Mouse (Mus musculus) lung, adult 2 months (tissue): ENCODE data around the gene Ppp1r9b.

Experiments
- CTCF ChIP-seq: fragments of 200-500 bp; IDR thresholded peaks from 2 replicates; pipeline ENCODE4 v1.5.1; 2011; ENCODE audit warnings: mild to moderate bottlenecking, low read length, control low read depth; ENCODE audit not compliant: insufficient read depth
- POLR2A ChIP-seq: fragments of 200-500 bp; IDR thresholded peaks from 2 replicates; pipeline ENCODE4 v1.6.1; 2011; ENCODE audit warnings: low read depth, mild to moderate bottlenecking, control low read depth, low read length, borderline replicate concordance; ENCODE audit errors: extremely low read depth

- TF ChIP-seq CTCF, result no peak
- no peak for TF ChIP-seq POLR2A
Measured at GRCm38 (mm10) chr11:95027850-95028470, 37.1 kb downstream of the Ppp1r9b start.
